Mouse (Mus musculus) olfactory bulb, adult 2 months (tissue): ENCODE measurements around the gene Cenpo.

Source experiments
- CTCF ChIP-seq: fragments of 200-500 bp; IDR thresholded peaks from 2 replicates; pipeline ENCODE4 v1.5.1; 2012; ENCODE audit warnings: low read depth, mild to moderate bottlenecking, low read length, moderate library complexity; ENCODE audit not compliant: insufficient read depth
- POLR2A ChIP-seq: fragments of 200-500 bp; IDR thresholded peaks from 2 replicates; pipeline ENCODE4 v1.6.1; 2012; ENCODE audit warnings: mild to moderate bottlenecking, low read depth, low read length, moderate library complexity; ENCODE audit not compliant: insufficient read depth

DNA sequence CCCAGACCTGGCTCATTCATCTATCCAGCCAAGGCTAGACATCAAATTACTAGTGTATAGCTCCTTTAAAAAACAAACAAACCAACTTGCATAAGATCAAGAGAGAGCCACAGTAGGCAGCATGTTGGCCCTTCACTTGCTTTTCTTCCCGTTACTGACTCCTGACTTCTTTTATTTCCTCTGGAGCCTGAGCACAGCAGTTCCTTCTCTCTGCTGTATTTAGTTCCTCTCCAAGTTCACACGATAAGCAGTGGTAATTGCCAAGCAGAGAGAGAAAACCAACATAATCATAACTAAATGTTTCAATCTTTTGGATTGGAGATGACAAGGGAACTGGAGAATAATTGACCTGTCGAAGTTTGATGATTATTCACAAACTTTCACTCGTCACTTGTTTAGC, 1.3 kb downstream of the Cenpo start:
- TF ChIP-seq CTCF (no peak), POLR2A (no peak)
